Mouse (Mus musculus) adrenal gland, postnatal 10 days (tissue): ENCODE data around the gene Nrsn1. TPM values are rescaled to one million over a fixed set of nuclear protein-coding genes. Genes with fewer than 3 reads are reported as not detected.
"Not testable (repeated sequence)": the region's sequence is repeated elsewhere in the genome, so short reads cannot be mapped to it uniquely, and the experiment has no call there.

ENCODE experiments used
- DNase-seq: peaks from one replicate; pipeline ENCODE4 v3.0.0; 2021; ENCODE audit warnings: mixed read lengths
- long read RNA-seq, 2 experiments: library from polyadenylated mRNA; stranded (forward); transcript quantifications; one replicate each; pipeline ENCODE4 v2.0.0; 2021
- total RNA-seq, 2 experiments: library from RNA; stranded (reverse); gene quantifications; 2 replicates each; pipeline ENCODE4 v1.2.3; 2021

Gene Nrsn1
- 1 to 10 TPM; 5.0 to 5.8 TPM for total RNA-seq
- long read RNA-seq, experiment 1, partial matches to known transcripts, result 0 of 5 reads
- long read RNA-seq, experiment 1, other reads (novel, unspliced or antisense), result 1 of 5 reads
- long read RNA-seq, experiment 2, transcript Nrsn1-201 (4 exons, 2,222 nt), result major isoform, 6 of 6 reads
- long read RNA-seq, experiment 2, partial matches to known transcripts, result 0 of 6 reads
- long read RNA-seq, experiment 2, other reads (novel, unspliced or antisense), result 0 of 6 reads

DNA sequence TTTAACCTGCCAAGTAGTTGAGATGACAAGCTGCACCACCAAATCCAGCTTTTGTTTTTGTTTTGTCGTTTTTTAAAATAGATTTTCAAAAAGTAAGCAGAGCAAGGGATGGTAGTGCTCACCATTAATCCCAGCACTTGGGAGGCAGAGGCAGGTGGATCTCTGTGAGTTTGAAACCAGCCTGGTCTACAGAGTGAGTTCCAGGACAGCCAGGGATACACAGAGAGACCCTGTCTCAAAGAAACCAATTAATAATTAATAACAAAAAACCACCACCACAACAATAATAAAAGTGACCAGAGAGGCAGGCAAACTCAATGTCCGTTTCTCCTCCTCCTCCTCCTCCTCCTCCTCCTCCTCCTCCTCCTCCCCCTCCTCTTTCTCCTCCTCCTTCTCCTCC, at the start of gene Nrsn1:
Gene Nrsn1 (minus strand): TSS at position 101 of the 400 bp plus-strand sequence.
- DNase-seq, result not testable (repeated sequence)

DNA sequence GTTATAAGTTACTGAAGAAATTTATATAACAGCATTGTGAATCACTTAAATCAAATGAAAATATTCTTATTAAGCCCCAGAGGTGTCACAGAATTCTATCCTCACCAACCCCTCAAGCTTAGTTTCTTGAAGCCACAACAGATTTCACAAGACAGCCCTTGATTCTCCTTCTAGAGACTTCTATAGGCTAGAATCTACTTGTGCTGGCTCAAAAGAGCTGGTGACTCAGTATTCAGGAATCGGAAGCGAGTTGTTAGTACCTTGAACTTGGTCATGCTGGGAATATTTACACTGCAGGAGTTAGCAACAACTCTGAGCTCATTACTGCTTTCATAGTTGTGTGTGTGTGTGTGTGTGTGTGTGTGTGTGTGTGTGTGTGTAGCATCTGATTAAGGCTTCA, 41.8 kb upstream of the Nrsn1 start:
- no peak for DNase-seq

DNA sequence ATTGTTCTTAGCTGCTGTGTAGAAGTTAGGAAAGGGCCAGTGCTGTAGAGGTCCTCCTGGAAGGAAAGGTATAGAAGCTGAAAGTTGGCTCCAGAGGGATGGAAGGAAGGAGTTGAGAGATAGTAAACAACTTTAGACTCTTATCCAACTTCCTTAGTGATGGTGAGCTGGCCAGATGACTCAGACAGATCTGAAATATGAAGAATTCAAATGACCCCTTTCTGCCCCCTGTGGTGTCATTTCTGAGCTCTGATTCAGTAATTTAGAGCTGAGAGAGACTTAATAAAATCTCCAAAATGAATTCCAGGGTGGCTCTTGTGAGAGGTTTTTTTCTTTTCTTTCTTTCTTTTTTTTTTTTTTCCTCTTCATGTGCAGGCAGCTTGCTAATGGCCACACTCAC, 39.8 kb upstream of the Nrsn1 start:
- no peak for DNase-seq

DNA sequence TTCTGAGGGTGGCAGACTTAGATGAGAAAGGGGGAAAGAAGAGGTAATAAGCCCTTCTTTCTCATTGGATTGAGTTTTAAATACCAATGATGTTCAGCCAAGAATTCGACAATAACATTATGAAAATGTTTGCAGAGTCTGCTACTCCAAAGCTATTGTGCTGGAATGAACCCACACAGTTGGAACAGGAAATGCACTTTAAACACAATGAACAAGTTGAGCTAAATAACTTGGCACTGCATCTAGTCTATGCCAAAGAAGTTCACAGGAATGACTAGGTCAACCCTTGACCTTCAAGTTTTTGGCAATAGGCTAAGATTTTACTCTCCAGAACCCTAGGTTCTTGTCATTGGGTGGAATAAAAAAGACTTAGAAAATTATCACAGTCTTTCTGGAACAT, 18.4 kb upstream of the Nrsn1 start:
- DNase-seq, result no peak

DNA sequence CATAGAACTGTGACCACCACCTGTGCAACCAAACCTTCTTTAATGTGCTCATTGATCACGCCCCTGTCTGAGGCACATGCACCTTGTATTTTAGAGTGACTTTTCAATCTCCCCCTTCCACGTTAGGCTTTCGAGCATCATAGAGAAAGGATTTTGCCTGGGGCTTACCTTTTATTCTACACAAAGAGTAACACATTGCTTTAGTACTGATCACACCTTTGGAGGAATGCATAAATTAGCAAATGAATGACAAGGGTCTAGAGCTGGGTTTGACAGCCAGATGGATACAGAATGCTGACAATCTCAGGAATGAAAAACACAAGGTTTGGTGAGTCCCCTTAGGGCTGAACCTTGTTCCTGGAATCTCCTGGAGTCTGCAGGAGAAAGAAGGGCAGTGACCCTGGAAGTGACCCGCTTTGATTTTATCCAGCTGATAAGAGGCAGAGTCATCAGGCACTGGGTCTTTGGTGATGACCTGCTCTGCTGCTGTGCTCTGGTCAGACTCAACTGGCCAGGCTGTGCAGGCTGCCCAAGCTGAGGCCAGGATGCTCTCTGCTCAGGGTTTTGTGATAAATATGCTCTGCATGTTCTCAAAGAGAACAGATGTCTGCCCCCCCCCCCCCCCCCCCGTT, 4.7 kb upstream of the Nrsn1 start:
- no peak for DNase-seq

DNA sequence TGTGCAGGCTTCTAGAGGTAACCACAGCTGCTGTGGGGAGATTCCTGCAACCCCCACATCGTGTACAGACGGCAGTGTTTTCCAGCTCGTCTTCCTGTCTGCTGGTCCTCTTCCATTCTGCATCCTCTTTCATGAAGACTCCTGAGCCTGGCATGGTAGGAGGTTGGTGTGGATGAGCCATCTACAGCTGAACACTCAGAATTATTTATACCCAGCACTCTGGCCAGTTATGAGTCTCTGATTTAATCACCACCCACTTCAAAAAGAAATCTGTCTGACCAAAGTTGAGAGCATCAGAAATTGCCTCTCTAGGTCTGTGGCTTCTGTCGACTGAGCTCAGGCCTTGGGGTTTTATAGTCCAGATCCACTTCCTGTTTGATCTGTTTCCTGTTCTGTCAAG, 1.9 kb upstream of the Nrsn1 start:
- DNase-seq, result no peak

DNA sequence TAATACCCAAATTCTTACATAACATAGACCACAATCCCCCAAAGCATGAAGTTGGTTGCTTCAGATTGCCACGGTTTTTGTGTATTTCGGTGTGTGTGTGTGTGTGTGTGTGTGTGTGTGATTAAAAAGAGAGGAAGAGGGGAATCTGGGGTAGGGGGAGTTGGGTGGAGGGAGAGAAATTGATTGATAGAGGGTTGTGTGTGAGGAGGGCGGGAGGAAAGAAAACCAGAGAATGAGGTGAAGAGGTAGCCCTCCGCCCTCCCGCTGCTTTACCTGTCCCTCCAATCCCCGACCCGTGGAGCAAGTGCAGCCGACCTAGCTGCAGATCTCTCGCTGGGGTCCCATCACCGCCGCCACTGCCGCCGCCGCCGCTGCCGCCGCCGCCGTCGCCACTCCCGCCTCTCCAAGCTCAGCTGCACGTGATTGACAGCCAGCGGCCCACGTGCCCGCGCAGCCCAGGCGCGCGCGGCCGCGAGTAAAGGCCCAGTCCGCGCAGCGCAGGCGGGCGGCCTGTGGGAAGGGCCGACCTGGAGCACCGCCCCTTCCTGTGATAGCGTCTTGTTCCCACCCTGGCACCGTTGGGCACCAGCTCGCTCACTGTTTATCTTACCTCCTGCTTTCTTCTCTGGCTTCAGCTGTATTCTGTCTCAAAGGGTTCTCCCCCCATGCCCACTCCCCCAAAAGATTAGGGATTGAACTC, 583 bp downstream of the Nrsn1 start:
- DNase-seq, result peak; percentile 48

DNA sequence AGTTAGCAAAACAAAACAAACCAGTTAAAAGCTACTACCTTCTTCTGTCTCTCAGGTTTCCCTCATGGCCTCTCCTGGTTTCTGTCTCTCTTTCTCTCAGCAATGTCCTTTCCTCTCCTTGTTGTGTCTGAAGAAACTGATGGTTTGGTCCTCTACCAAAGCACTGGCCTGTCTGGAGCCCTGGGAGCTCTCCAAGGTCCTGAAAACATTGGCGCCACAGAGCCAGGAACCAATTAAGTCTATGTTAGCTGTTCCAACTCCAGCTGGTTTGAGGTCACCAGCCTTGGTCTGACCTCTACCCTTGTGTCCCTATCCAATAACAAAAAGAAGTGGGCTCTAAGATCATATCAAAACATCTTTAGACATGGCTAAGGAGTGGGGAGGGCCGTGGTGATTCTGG, 1.3 kb downstream of the Nrsn1 start:
- peak; percentile 84 for DNase-seq

DNA sequence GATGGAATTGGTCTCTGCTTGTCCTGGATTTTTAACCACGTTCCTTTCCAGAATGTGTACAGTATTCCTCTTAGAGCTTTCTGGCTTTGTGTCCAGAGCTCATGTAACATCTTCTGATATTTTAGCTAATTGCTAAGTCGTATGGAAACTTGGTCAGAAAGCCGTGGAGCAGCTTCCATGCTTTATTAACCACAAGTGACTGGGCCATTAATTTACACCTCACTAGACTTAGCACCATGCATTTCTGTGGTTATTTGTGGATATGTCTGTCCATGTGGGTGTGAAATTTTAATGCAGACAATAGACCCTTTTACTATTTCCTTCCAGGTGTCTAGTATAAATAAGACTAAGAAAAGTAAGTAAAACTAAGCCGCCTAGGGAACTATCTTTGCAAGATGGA, 7.6 kb downstream of the Nrsn1 start:
- no peak for DNase-seq

DNA sequence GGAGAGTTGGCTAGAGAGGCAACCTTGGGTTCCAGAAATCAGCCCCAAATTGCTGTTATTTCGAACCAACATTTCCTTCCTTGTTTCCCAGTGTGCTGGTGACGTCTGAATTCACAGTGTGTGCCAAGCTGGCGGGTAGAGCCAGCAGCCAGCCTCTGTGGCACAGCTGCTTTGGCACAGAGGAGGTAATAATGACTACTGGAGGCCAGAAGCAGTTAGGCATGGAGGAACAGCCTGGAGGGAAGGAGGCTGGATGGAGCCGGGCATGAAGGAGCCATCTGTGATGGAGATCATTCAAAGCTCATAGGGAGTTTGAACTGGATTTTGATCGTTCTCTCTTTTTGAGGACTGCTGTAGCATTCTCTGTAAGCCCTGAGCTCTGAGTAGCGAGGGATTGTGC, 12.7 kb downstream of the Nrsn1 start:
- DNase-seq, result no peak

DNA sequence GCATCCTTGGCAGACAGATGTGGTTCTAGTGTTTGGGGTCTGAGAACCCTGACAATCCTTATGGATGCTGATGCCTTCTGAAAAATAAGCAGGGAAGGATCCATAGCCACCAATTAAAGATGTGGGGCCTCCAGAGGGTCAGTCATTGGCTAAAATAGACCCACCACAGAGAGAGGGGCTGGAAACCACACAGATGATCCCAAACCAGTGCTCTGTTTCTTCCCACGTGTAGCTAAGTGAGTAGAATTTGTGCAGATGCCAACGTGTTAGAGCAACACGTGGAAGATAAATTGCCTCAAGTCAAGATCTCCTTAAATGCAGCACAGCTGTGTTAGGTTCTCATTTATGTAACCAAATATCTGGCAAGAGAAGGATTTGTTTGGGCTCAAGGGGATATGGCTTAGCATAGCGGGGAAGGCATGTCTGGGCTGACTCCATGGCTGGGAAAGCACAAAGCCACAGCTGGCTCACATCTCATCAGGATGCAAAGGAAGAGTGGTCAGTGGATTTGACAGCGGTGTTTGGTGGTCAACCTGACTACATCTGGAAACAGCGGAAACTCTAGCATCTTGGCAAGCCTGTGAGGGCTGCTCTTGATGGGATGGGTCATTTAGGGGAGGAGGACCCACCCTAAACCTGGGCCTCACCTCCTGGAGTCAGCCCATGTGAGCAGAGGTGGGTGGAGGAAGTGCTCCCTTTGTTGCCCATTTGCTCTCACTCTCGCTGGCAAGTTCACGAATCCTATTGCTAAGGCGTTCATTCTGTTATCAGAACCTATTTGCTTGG, 15.6 kb downstream of the Nrsn1 start:
- DNase-seq, result no peak

DNA sequence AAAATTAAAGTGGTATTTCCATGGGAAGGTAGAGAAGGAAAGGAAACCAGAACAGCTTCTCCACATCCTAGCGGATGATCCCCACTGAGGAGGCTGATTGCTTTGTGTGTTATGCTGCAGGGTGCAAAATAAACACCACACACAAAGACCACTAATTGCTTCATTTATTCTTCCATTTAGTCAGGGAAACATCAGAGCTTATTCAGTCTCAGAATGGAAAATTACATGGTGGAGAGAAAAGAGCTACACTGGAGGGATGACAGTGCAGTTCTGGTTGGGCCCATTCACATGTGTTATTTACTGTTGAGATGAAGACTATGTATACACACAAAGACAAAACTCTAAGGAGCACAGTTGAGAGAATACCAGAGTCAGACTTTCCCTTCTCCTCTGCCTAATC, 18.4 kb downstream of the Nrsn1 start:
- DNase-seq, result no peak

DNA sequence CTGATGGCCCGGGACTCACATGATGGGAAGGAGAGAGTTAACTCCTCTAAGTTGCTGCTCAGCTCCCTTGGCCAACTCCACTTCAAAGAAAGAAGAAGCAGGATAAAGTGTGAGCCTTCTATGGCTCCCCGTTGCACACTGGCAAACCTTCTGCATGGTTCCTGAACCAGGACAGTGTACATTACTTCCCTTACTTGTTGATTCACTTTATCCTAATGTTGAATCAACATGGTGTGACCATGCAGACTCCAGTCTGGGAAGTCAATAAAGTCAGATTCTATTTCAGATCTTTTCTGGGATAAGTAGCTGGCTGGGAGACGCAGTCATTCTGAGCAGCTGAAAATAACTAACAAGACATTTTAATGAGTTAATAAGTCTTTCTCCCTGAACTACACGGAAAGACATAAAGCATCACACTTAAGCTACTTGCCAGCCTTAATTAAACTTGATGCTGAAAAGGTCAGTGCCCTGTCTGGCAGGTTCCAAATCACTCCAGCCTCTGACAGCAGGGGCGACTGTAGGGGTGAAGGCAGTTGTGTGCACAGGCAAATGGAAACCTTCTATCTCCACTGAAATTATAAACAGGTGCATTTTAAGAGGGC, 50.0 kb downstream of the Nrsn1 start:
- no peak for DNase-seq

DNA sequence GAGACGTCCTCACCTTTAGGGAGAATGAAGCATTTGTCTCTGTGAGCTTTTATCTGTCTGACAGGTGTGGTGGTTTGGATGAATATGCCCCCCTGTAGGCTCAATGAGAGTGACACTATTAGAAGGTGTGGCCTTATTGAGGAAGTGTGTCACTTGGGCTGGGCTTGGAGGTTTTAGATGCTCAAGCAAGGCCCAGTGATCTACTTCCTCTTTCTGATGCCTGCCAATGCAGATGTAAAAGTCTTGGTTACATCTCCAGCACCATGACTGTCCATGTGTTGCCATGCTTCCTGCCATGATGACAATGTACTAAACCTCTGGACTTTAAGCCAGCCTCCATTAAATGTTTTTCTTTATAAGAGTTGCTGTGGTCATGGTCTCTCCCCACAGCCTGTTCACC, 51.9 kb downstream of the Nrsn1 start:
- DNase-seq, result no peak

DNA sequence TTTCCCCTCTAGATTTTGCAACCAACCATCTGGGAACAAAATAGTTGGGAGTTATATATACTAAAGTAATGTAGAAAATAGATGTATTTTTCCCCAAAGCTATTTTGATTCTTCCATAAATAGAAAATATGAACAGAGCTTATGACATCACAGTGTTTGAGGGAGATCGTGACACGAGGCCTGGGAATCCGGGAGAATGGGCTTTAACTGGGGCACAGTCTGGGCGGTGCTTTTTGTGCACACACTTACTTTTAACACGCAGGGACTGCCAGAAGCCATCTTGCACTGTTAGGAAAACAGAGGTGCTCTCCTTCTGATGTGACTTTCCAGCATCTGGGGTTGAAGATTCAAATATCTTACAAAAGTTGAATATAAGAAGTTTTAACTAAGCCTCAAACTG, 63.4 kb downstream of the Nrsn1 start:
- no peak for DNase-seq

Other genes with a start within 250 kb of the Nrsn1 start
- gene Dcdc2a, start 214.5 kb downstream of the Nrsn1 start, total RNA-seq, result under 1 TPM; 0.58 to 0.99 TPM